Comparison of ENCODE assay signal across 9 mouse cellular contexts in genomic region chr17:87331336-87332141, GRCm38 (mm10). TPM values are rescaled to one million over a fixed set of nuclear protein-coding genes. Genes with fewer than 3 reads are reported as not detected.
DNase-seq lines count a peak whose midpoint lies in the region; ATAC-seq and TF ChIP-seq lines count a peak whose summit lies in the region.
"Had no signal": no experiment of that assay in that cellular context is flagged by ENCODE, and none has a peak within 500 bp of the region (broad histone marks: within the 10 kb centered on the region; RNA-seq: fewer than 3 reads in every experiment).

No protein-coding gene starts in this region.

- no peak overlapping the region for H3K9ac ChIP-seq in heart, embryonic 12.5 days
- H3K9ac ChIP-seq in midbrain, embryonic 15.5 days, result no peak overlapping the region

- no peak for DNase-seq in heart, adult 18-20 months
- DNase-seq in cerebellum, adult 2 months, result peak; percentile 66 to 71
- DNase-seq in hindbrain, embryonic 10.5 days (ENCODE audit: low spot score), result peak; percentile 55
- DNase-seq in layer of hippocampus, adult 9-11 months, result no peak
- no peak for DNase-seq in right cerebral cortex, adult 18-20 months
- DNase-seq: spleen, adult 18-20 months had no signal

- peak overlapping the region; percentile 14; the same call in 1 of the 2 replicates for H3K4me3 ChIP-seq in heart, embryonic 12.5 days
- peak overlapping the region; percentile 4 for H3K4me3 ChIP-seq in cerebellum, adult 2 months (replicated peaks; ENCODE audit: insufficient read depth, low read depth, low read length)
- H3K4me3 ChIP-seq in hindbrain, embryonic 10.5 days, result peak overlapping the region; percentile 40
- no peak overlapping the region for H3K4me3 ChIP-seq in midbrain, embryonic 15.5 days

- H3K4me2 ChIP-seq in heart, embryonic 12.5 days, result peak overlapping the region; percentile 51
- peak overlapping the region; percentile 28 for H3K4me2 ChIP-seq in midbrain, embryonic 15.5 days

- no peak for TF ChIP-seq CTCF in cerebellum, adult 2 months (IDR thresholded peaks at IDR 0.05; ENCODE audit: borderline replicate concordance, insufficient read depth, low read depth, low read length)

- no peaks in the 10 kb centered on the region for H3K36me3 ChIP-seq in heart, embryonic 12.5 days
- H3K36me3 ChIP-seq in hindbrain, embryonic 10.5 days, result no peaks in the 10 kb centered on the region
- H3K36me3 ChIP-seq in midbrain, embryonic 15.5 days (replicated peaks), result no peaks in the 10 kb centered on the region

- peak; percentile 24; the same call in 1 of the 2 replicates for TF ChIP-seq POLR2A in cerebellum, adult 2 months (IDR thresholded peaks at IDR 0.05; ENCODE audit: borderline replicate concordance, insufficient read depth, low read length)

- 39% methylated on average over 11 of the region's 11 CpGs for WGBS in heart, embryonic 12.5 days
- WGBS in cerebellum, adult 2 months, result 15% methylated on average over 11 of the region's 11 CpGs
- WGBS in hindbrain, embryonic 10.5 days, result 35% methylated on average over 11 of the region's 11 CpGs
- 28% methylated on average over 11 of the region's 11 CpGs for WGBS in midbrain, embryonic 15.5 days

- H3K9me3 ChIP-seq in heart, embryonic 12.5 days (replicated peaks), result no peaks in the 10 kb centered on the region
- no peaks in the 10 kb centered on the region for H3K9me3 ChIP-seq in hindbrain, embryonic 10.5 days
- no peaks in the 10 kb centered on the region for H3K9me3 ChIP-seq in midbrain, embryonic 15.5 days

- peaks cover 29% of the 10 kb centered on the region for H3K27me3 ChIP-seq in heart, embryonic 12.5 days (replicated peaks)
- H3K27me3 ChIP-seq in cerebellum, adult 2 months (ENCODE audit: control insufficient read depth, insufficient read depth, low read length), result no peaks in the 10 kb centered on the region
- peaks cover 27% of the 10 kb centered on the region for H3K27me3 ChIP-seq in hindbrain, embryonic 10.5 days (ENCODE audit: insufficient read depth, poor library complexity, severe bottlenecking)
- no peaks in the 10 kb centered on the region for H3K27me3 ChIP-seq in midbrain, embryonic 15.5 days (replicated peaks)

- peaks cover 33% of the 10 kb centered on the region for H3K4me1 ChIP-seq in heart, embryonic 12.5 days (replicated peaks)
- H3K4me1 ChIP-seq in cerebellum, adult 2 months (ENCODE audit: control insufficient read depth, insufficient read depth, low read length), result peaks cover 55% of the 10 kb centered on the region
- peaks cover 64% of the 10 kb centered on the region for H3K4me1 ChIP-seq in hindbrain, embryonic 10.5 days (replicated peaks)
- H3K4me1 ChIP-seq in midbrain, embryonic 15.5 days, result peaks cover 45% of the 10 kb centered on the region

- no peak for ATAC-seq in heart, embryonic 12.5 days (ENCODE audit: insufficient number of reproducible peaks, low FRiP score)
- ATAC-seq in midbrain, embryonic 15.5 days (replicated peaks), result peak; percentile 77
- no peak for ATAC-seq in inflammation-experienced regulatory T-cells, adult 6 months

- no peak overlapping the region for H3K27ac ChIP-seq in heart, embryonic 12.5 days (ENCODE audit: poor library complexity, severe bottlenecking)
- H3K27ac ChIP-seq in cerebellum, adult 2 months (ENCODE audit: insufficient read depth, low read length), result peak overlapping the region; percentile 88
- peak overlapping the region; percentile 82 for H3K27ac ChIP-seq in hindbrain, embryonic 10.5 days
- H3K27ac ChIP-seq in midbrain, embryonic 15.5 days, result peak overlapping the region; percentile 78

RNA-seq across cellular contexts. Expression of gene Ttc7, which starts 48.9 kb away (rescaled TPM):
- 2.4 and 3.2 TPM in 2 replicates for polyA plus RNA-seq in heart, embryonic 12.5 days (2016; fragmentation: Nextera tagmentation; extraction: Ambion mirVana)
- 10 to 100 TPM; 26.2 to 32.1 TPM for total RNA-seq in heart, adult 18-20 months (2021)
- polyA plus RNA-seq in cerebellum, adult 2 months (2012; rRNA removed), result 5.9 and 6.3 TPM in 2 replicates
- 4.7 and 4.8 TPM in 2 replicates for polyA plus RNA-seq in hindbrain, embryonic 10.5 days (2016; fragmentation: Nextera tagmentation; extraction: Ambion mirVana)
- 4.9 TPM in 2 replicates for polyA plus RNA-seq in midbrain, embryonic 15.5 days (2015; fragmentation: Nextera tagmentation; extraction: Ambion mirVana)
- polyA plus RNA-seq in inflammation-experienced regulatory T-cells, adult 6 months (2017; shearing (Covaris generic)), result 10 to 100 TPM; 16.9 to 22.6 (median 20.6) TPM

Comparison
In these comparisons a context has a peak if more than half of its experiments do, and no peak if none do; other contexts are left out.
1. DNase-seq: peak in cerebellum, adult 2 months (2 of 2) and hindbrain, embryonic 10.5 days (single experiment); none in heart, adult 18-20 months (0 of 2), layer of hippocampus, adult 9-11 months (single experiment) and right cerebral cortex, adult 18-20 months (single experiment).